Mouse (Mus musculus) embryonic fibroblast, embryonic 13.5 days (primary cell): ENCODE measurements around the gene Il1rl2.

ENCODE experiments used
- CTCF ChIP-seq: IDR thresholded peaks from 2 replicates; pipeline ENCODE4 v1.5.1; 2011; ENCODE audit warnings: mild to moderate bottlenecking, control low read depth, low read length, moderate library complexity, borderline replicate concordance; ENCODE audit not compliant: insufficient read depth
- POLR2A ChIP-seq: IDR thresholded peaks from 2 replicates; pipeline ENCODE4 v1.6.1; 2011; ENCODE audit warnings: low read depth, mild to moderate bottlenecking, control low read depth, low read length, moderate library complexity

- TF ChIP-seq CTCF = no peak
- TF ChIP-seq POLR2A = no peak
Measured at GRCm38 (mm10) chr1:40294824-40295223, 29.6 kb upstream of the Il1rl2 start.
